ENCODE assay signal across 15 mouse cellular contexts in genomic region chr8:124489786-124490185, GRCm38 (mm10). TPM values are rescaled to one million over a fixed set of nuclear protein-coding genes. Genes with fewer than 3 reads are reported as not detected.
DNase-seq lines count a peak whose midpoint lies in the region; ATAC-seq and TF ChIP-seq lines count a peak whose summit lies in the region.
"Had no signal": no experiment of that assay in that cellular context is flagged by ENCODE, and none has a peak within 500 bp of the region (broad histone marks: within the 10 kb centered on the region; RNA-seq: fewer than 3 reads in every experiment).

No protein-coding gene starts in this region.

- H3K9ac ChIP-seq in kidney, postnatal 0 days (ENCODE audit: low read depth, low read length) = no peak overlapping the region
- H3K9ac ChIP-seq in ES-Bruce4 (ENCODE audit: low read depth, poor library complexity, severe bottlenecking) = no peak overlapping the region
- H3K9ac ChIP-seq in forebrain, embryonic 14.5 days (ENCODE audit: low read length) = no peak overlapping the region
- H3K9ac ChIP-seq: hindbrain, embryonic 13.5 days; liver, embryonic 13.5 days had no signal

- no peaks in the 10 kb centered on the region for H3K4me1 ChIP-seq in kidney, postnatal 0 days (replicated peaks; ENCODE audit: insufficient read depth, low read length)
- H3K4me1 ChIP-seq in E14TG2a.4 (replicated peaks; ENCODE audit: low read depth, low read length) (peaks cover 8% of the 10 kb centered on the region), ES-Bruce4 (ENCODE audit: control insufficient read depth, insufficient read depth, low read length) (no peaks in the 10 kb centered on the region)
- no peaks in the 10 kb centered on the region for H3K4me1 ChIP-seq in forebrain, embryonic 14.5 days (ENCODE audit: control insufficient read depth, insufficient read depth, low read length)
- H3K4me1 ChIP-seq: liver, embryonic 13.5 days had no signal

- no peaks in the 10 kb centered on the region for H3K9me3 ChIP-seq in kidney, postnatal 0 days (replicated peaks; ENCODE audit: low read length)
- H3K9me3 ChIP-seq in E14TG2a.4 (ENCODE audit: low read length) = no peaks in the 10 kb centered on the region
- H3K9me3 ChIP-seq in ES-Bruce4 (replicated peaks; ENCODE audit: control insufficient read depth, insufficient read depth, low read length, poor library complexity, severe bottlenecking) = no peaks in the 10 kb centered on the region
- H3K9me3 ChIP-seq in forebrain, embryonic 14.5 days (replicated peaks; ENCODE audit: control insufficient read depth, low read length) = no peaks in the 10 kb centered on the region
- H3K9me3 ChIP-seq: forebrain, embryonic 10.5 days; hindbrain, embryonic 13.5 days; liver, embryonic 13.5 days had no signal

- no peak for ATAC-seq in kidney, postnatal 0 days (replicated peaks; ENCODE audit: low FRiP score, low read depth)
- ATAC-seq in forebrain, embryonic 14.5 days = no peak
- ATAC-seq: CD4-positive, CD25-positive, alpha-beta regulatory T cell, adult 4 months; intestine, postnatal 0 days had no signal

- H3K4me2 ChIP-seq in kidney, postnatal 0 days (ENCODE audit: low read length) = no peak overlapping the region
- no peak overlapping the region for H3K4me2 ChIP-seq in forebrain, embryonic 14.5 days (ENCODE audit: low read length)
- H3K4me2 ChIP-seq: hindbrain, embryonic 13.5 days; liver, embryonic 13.5 days had no signal

- H3K27me3 ChIP-seq in kidney, postnatal 0 days (ENCODE audit: insufficient read depth, low read length) = no peaks in the 10 kb centered on the region
- H3K27me3 ChIP-seq in E14TG2a.4 (ENCODE audit: insufficient read depth, low read length) = no peaks in the 10 kb centered on the region
- H3K27me3 ChIP-seq in ES-Bruce4 (ENCODE audit: control insufficient read depth, insufficient read depth, low read length, poor library complexity, severe bottlenecking) = no peaks in the 10 kb centered on the region
- H3K27me3 ChIP-seq in forebrain, embryonic 14.5 days (replicated peaks; ENCODE audit: control insufficient read depth, insufficient read depth, low read length) = no peaks in the 10 kb centered on the region
- H3K27me3 ChIP-seq: hindbrain, embryonic 13.5 days; liver, embryonic 13.5 days had no signal

- no peak for TF ChIP-seq EP300 in ES-Bruce4 (IDR thresholded peaks at IDR 0.05; ENCODE audit: insufficient read depth, low read depth, low read length)

- no peaks in the 10 kb centered on the region for H3K36me3 ChIP-seq in kidney, postnatal 0 days (ENCODE audit: insufficient read depth, low read length)
- H3K36me3 ChIP-seq in E14TG2a.4 (ENCODE audit: insufficient read depth, low read length) (no peaks in the 10 kb centered on the region), ES-Bruce4 (ENCODE audit: control insufficient read depth, insufficient read depth, low read length, poor library complexity, severe bottlenecking) (no peaks in the 10 kb centered on the region)
- H3K36me3 ChIP-seq in forebrain, embryonic 14.5 days (ENCODE audit: control insufficient read depth, insufficient read depth, low read length) = no peaks in the 10 kb centered on the region
- H3K36me3 ChIP-seq: forebrain, embryonic 10.5 days; hindbrain, embryonic 13.5 days; liver, embryonic 13.5 days had no signal

- no peak for DNase-seq in kidney, postnatal 0 days (ENCODE audit: low spot score)
- no peak for DNase-seq in kidney, postnatal 4 days
- no peak for DNase-seq in brain, embryonic 14.5 days (ENCODE audit: low read depth)
- no peak for DNase-seq in urinary bladder, postnatal 4 days (ENCODE audit: low spot score in 2 of 2)
- no peak for DNase-seq in forebrain, embryonic 14.5 days (ENCODE audit: low spot score)
- DNase-seq: cerebellum, adult 8-10 months; heart, adult 11 months; liver, embryonic 13.5 days; spleen, adult 18-20 months had no signal

- TF ChIP-seq POLR2A in ES-Bruce4 (IDR thresholded peaks at IDR 0.05; ENCODE audit: insufficient read depth, low read length) = no peak
- no peak for TF ChIP-seq POLR2A in brain, embryonic 14.5 days (IDR thresholded peaks at IDR 0.05; ENCODE audit: borderline replicate concordance, extremely low read depth, insufficient read depth, insufficient read length, poor library complexity, severe bottlenecking)

- 87% methylated on average over 6 of the region's 6 CpGs for WGBS in kidney, postnatal 0 days
- 80% methylated on average over 6 of the region's 6 CpGs for WGBS in forebrain, embryonic 14.5 days

- H3K27ac ChIP-seq in kidney, postnatal 0 days = no peak overlapping the region
- no peak overlapping the region for H3K27ac ChIP-seq in ES-Bruce4 (ENCODE audit: insufficient read depth, low read length)
- no peak overlapping the region for H3K27ac ChIP-seq in forebrain, embryonic 14.5 days (ENCODE audit: low read depth, low read length)
- H3K27ac ChIP-seq: forebrain, embryonic 10.5 days; hindbrain, embryonic 13.5 days; liver, embryonic 13.5 days had no signal

- TF ChIP-seq CTCF in kidney, postnatal 0 days (IDR thresholded peaks at IDR 0.05; ENCODE audit: low read depth) = peak; percentile 22; the same call in 1 of the 2 replicates
- TF ChIP-seq CTCF in E14TG2a.4 (conservative IDR thresholded peaks at IDR 0.05; ENCODE audit: low read length) = peak; percentile 71
- TF ChIP-seq CTCF in ES-Bruce4 (IDR thresholded peaks at IDR 0.05; ENCODE audit: low read depth, low read length) = peak; percentile 53
- peak; percentile 7; the same call in 1 of the 2 replicates for TF ChIP-seq CTCF in brain, embryonic 14.5 days (IDR thresholded peaks at IDR 0.05; ENCODE audit: borderline replicate concordance, extremely low read depth, insufficient read depth, insufficient read length)

- no peak overlapping the region for H3K4me3 ChIP-seq in kidney, postnatal 0 days (replicated peaks; ENCODE audit: low read depth, low read length)
- H3K4me3 ChIP-seq in E14TG2a.4 (replicated peaks; ENCODE audit: low read length) (no peak overlapping the region), ES-Bruce4 (ENCODE audit: low read depth, low read length) (no peak overlapping the region)
- no peak overlapping the region for H3K4me3 ChIP-seq in forebrain, embryonic 14.5 days (ENCODE audit: low read depth, low read length)
- H3K4me3 ChIP-seq: forebrain, embryonic 10.5 days; hindbrain, embryonic 13.5 days; liver, embryonic 13.5 days had no signal

RNA-seq across cellular contexts. Expression of gene Cog2, which starts 30.8 kb away (rescaled TPM):
- polyA plus RNA-seq in kidney, postnatal 0 days (2015; fragmentation: Nextera tagmentation; extraction: Ambion mirVana) = 26.2 and 28.5 TPM in 2 replicates
- 21.5 and 22.1 TPM in 2 replicates for polyA plus RNA-seq in ES-Bruce4 (2011; ENCODE audit: insufficient read depth, insufficient read length, low read depth, missing spikeins)
- 32.1 and 34.1 TPM in 2 replicates for polyA plus RNA-seq in brain, embryonic 14.5 days (2012; rRNA removed)
- polyA plus RNA-seq in forebrain, embryonic 14.5 days (2014; fragmentation: Nextera tagmentation; extraction: Ambion mirVana) = 37.0 and 41.2 TPM in 2 replicates

RNA-seq across cellular contexts. Expression of gene Pgbd5, which starts 50.3 kb away (rescaled TPM):
- polyA plus RNA-seq in kidney, postnatal 0 days (2015; fragmentation: Nextera tagmentation; extraction: Ambion mirVana) = 0.32 and 0.56 TPM in 2 replicates
- polyA plus RNA-seq in ES-Bruce4 (2011; ENCODE audit: insufficient read depth, insufficient read length, low read depth, missing spikeins) = 3.6 and 4.0 TPM in 2 replicates
- polyA plus RNA-seq in brain, embryonic 14.5 days (2012; rRNA removed) = 32.1 and 33.4 TPM in 2 replicates
- 8.6 and 10.2 TPM in 2 replicates for polyA plus RNA-seq in forebrain, embryonic 14.5 days (2014; fragmentation: Nextera tagmentation; extraction: Ambion mirVana)
- polyA plus RNA-seq: CD4-positive, CD25-positive, alpha-beta regulatory T cell, adult 4 months had no signal

Comparison
In these comparisons a context has a peak if more than half of its experiments do, and no peak if none do; other contexts are left out.
1. CTCF ChIP-seq: peak in every context shown above with its lines; median percentile 71 in E14TG2a.4; 53 in ES-Bruce4; 22 in kidney, postnatal 0 days; 7 in brain, embryonic 14.5 days.